Mouse (Mus musculus) layer of hippocampus, adult 9-11 months (tissue): ENCODE data around the gene Dab1.

Source experiments
- DNase-seq: peaks from one replicate; pipeline ENCODE4 v3.0.0; 2022

Dab1 gene

DNA sequence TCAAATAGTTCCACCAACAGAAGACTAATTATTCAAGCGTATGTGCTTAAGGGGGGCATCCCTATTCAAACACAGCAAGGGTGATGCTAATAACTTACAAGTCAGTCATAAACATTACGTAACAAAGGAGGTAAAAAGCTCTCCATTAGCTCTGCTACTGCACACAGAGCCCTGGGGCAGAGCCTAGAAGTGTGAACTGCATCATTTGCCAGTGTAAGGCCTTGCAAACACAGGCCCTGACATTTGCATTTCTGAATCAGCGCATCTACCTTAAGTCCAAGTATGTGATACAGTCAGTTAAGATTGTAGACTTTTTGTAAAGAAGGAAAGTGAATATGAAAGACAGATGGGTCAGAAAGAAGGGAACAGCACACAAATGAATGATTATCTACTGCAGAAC, 1162.3 kb downstream of the Dab1 start:
- DNase-seq = no peak

GRCm38 (mm10) chr4:104782346-104782745, 1163.2 kb downstream of the Dab1 start:
- DNase-seq = no peak

DNA sequence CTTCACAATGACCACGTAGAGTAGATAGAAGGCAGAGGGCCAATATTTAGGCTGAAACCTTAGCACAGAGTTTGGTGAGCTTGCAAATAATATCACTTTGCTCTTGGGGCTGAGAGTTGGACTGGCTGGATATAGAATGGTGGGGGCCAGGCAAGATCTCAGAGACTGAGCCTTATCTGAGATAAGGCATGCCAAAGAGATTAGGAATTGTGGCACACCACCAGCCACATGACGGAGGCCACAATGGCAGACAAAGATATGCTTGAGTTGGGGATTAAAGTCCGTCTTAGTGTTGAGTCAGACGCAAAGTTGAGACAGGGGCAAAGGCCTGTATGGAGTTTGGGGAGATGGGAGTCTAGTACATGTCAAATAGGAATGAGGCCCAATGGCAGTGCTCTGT, 1173.0 kb downstream of the Dab1 start:
- no peak for DNase-seq
